Mouse (Mus musculus): Measurements from ENCODE around the gene Scn8a.

GRCm38 (mm10) chr15:100922210-100922609 lies 52.6 kb downstream of the Scn8a start:
- TF ChIP-seq CTCF (IDR thresholded peaks at IDR 0.05; ENCODE audit: extremely low read depth, insufficient read length, insufficient replicate concordance, low read depth, low read length) (no peak), POLR2A (IDR thresholded peaks at IDR 0.05; ENCODE audit: low read depth, low read length) (no peak)

All from small intestine, adult 2 months (tissue).